Mouse (Mus musculus): ENCODE measurements around the gene Actn2. TPM values are rescaled to one million over a fixed set of nuclear protein-coding genes. Genes with fewer than 3 reads are reported as not detected.

The Actn2 gene
- total RNA-seq, 2 experiments from 2014 or later: 1,554 to 1,683 TPM

GRCm38 (mm10) chr13:12267097-12267496, 73.5 kb downstream of the Actn2 start:
- no peak for DNase-seq
- intact Hi-C loops (cut with DNase I; ENCODE audit: low total_unique reads): no loop called here

DNA sequence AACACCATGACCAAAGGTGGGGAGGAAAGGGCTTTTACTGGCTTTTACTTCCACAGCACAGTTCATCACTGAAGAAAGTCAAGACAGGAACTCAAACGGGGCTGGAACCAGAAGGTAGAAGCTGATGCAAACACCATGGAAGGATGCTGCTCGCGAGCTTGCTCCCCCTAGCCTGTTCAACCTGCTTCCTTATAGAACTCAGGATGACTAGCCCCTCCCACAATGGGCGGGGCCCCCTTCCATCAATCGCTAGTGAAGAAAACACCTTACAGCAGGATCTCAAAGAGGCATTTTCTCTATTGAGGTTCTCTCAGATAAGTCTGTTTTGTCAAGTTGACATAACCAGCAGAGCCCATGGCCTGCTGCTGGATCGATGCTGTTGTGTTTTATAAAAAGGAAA, 76.6 kb downstream of the Actn2 start:
- intact Hi-C loops (cut with DNase I; ENCODE audit: low total_unique reads): no loop called here
- no peak for DNase-seq

- intact Hi-C loops (cut with DNase I; ENCODE audit: low total_unique reads): no loop called here
- no peak for DNase-seq
Measured at GRCm38 (mm10) chr13:12261505-12261904, 79.1 kb downstream of the Actn2 start.

DNA sequence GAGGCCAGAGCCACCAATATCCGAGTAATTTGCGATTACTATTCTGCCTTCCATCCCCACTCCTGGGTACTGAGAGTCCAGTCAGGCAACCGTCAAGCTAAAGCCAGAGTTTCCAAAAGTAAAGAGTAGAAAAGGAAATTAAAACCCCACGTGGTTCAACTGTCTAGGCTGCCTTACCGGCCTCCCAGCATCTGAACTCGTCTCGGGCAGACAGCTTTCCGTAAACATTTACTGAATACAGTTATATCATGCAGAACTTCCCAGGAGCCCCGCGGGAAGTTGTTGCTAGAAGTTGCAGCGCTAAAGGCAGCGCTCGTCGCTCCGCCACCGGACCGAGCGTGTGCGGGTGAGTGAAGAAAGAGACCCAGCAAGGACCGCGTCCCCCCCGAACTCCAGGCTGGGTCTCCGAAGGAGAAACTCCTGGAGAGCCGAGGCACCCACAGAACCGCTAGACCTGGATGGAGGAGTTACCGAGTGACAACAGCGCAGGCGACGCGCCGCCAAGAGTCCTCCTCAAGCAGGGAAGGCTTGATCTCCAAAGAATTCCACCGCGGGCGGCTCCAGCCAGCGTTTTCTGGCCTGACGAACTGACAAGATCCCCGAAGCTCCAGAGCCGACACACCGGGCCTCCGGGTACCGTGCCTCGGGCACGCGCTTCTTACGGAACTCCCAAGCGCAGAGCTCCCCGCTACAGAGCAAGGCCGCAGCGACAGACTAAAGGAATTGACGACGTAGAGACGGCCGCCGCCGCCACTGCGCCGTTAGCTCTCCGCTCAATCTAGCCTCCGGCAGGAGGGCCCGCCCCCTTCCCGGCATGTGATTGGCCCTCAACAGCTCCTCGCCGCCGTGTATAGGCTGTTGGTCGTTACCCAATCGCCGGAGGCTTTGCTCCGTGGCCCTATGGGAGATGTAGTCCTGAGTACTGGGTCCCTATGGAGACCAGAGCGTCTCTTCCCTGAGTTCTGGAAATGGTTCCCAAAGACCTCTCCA, 82.9 kb downstream of the Actn2 start, which contains the start of gene Mtr:
Gene Mtr, minus strand, starts transcription at position 723 of the 990 bp plus-strand sequence.
- peak; percentile 97 for DNase-seq
- intact Hi-C loops (cut with DNase I; ENCODE audit: low total_unique reads): no loop called here

- DNase-seq: no peak
- intact Hi-C loops (cut with DNase I; ENCODE audit: low total_unique reads): no loop called here
Measured at GRCm38 (mm10) chr13:12256871-12257390, 83.6 kb downstream of the Actn2 start.

- no peak for DNase-seq
- intact Hi-C loops (cut with DNase I; ENCODE audit: low total_unique reads): no loop called here
Measured at GRCm38 (mm10) chr13:12255911-12256705, 84.5 kb downstream of the Actn2 start.

DNA sequence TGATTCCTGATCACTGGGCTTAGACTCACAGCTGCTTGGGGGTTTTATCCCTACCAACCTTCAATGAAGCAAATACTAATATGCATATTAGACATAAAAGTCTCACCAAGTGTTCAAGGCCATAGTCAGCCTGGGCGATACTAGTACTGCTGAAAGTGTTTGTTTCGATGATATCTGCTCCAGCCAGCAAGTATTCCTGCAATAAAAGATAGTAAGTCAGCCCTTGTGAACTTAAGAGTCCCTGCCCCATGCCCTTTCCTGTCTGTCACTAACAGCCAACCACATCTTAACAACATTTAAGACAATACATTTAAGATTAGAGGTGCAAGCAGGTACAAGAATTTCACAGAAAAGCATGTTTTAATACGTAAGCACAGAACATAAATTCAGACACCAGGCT, 90.1 kb downstream of the Actn2 start:
- DNase-seq: no peak
- intact Hi-C loops (cut with DNase I; ENCODE audit: low total_unique reads): no loop called here

DNA sequence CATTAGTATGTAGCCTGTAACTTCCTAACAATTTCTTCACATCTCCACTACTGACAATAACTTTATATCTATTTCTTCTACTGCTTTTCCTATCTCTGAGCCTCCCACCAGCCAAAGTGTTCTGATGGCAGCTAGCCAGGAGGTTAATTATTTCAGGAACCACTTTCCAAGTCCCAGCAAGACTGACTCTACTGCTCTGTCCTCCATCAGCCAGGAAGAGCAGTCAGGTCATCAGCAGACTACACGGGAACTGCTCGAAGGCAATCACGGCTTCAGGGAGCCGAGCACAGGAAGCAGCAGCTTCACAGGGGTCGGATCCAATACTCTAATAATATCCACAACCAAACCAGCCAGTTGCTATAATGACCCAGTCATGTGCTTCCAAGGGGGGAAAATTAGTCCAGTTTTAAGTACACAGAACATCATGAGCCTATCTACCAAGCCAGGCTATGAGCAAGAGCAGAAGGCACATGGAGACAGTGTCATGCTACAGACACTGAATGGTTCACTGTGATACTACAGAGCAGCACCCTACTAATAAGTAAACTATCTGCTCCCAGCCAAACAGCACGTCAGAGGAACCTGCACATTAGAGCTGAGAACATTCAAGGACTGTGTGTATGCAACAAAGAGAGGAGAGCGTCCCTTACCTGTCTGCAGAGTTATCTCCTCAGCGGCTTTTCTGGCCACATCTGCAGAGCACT, 91.2 kb downstream of the Actn2 start:
- no peak for DNase-seq
- intact Hi-C loops (cut with DNase I; ENCODE audit: low total_unique reads): no loop called here

- intact Hi-C loops (cut with DNase I; ENCODE audit: low total_unique reads): no loop called here
- DNase-seq: no peak
Measured at GRCm38 (mm10) chr13:12245938-12246337, 94.6 kb downstream of the Actn2 start.

DNA sequence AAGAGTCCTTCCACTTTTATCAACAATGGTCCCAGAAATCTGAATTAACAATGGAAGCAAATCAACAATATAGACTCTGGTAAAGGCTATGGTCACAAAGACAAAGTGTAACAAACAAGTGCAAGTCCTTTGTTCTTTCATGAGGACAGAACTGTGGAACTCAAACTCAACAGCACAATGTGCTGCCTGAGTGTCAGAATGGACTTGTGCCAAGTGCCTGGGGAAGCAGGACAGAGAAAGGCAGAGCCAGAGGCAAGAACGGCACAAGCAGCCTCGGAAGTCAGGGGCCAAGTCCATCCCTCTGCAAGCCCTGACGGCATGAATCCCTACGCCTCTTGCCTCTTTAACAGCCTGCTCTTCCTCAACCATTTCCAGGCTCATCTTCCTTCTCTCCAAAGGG, 96.6 kb downstream of the Actn2 start:
- intact Hi-C loops (cut with DNase I; ENCODE audit: low total_unique reads): no loop called here
- no peak for DNase-seq

- DNase-seq: no peak
Measured at GRCm38 (mm10) chr13:12232141-12232540, 108.4 kb downstream of the Actn2 start.

GRCm38 (mm10) chr13:12228248-12228647, 112.3 kb downstream of the Actn2 start:
- intact Hi-C loops (cut with DNase I; ENCODE audit: low total_unique reads): no loop called here
- no peak for DNase-seq

More at GRCm38 (mm10) chr13:12232141-12232540, 108.4 kb downstream of the Actn2 start:
- intact Hi-C loops (cut with DNase I; ENCODE audit: low total_unique reads): no loop called here

- DNase-seq: no peak
- intact Hi-C loops (cut with DNase I; ENCODE audit: low total_unique reads): no loop called here
Measured at GRCm38 (mm10) chr13:12227606-12228005, 113.0 kb downstream of the Actn2 start.

Other genes starting within 250 kb of the Actn2 start
- under 1 TPM; 0.23 to 0.40 TPM for gene Ryr2, start 233.8 kb downstream of the Actn2 start, total RNA-seq (2021)
- gene Mtr, start 82.6 kb downstream of the Actn2 start, total RNA-seq (2021): 10 to 100 TPM; 18.1 TPM
- 10 to 100 TPM; 12.2 to 13.0 TPM for gene Heatr1, start 54.3 kb upstream of the Actn2 start, total RNA-seq (2021)
- 10 to 100 TPM; 24.6 to 27.0 TPM for gene Lgals8, start 124.2 kb upstream of the Actn2 start, total RNA-seq (2021)
- gene Edaradd, start 179.7 kb upstream of the Actn2 start, total RNA-seq (2021): under 1 TPM in 1 of 2 experiments, not detected in 1; 0.04 TPM
- gene Ero1lb, start 225.1 kb upstream of the Actn2 start, total RNA-seq (2021): 1 to 10 TPM in 1 of 2 experiments, under 1 TPM in 1; 0.66 to 1.2 TPM

Measured in gastrocnemius, postnatal 14 days (tissue).